Mouse (Mus musculus) heart, embryonic 13.5 days (tissue): ENCODE measurements around the gene Nicn1. TPM values are rescaled to one million over a fixed set of nuclear protein-coding genes. Genes with fewer than 3 reads are reported as not detected.

Source experiments
- ATAC-seq: fragments of 200-750 bp; cut with Nextera tagmentation; 2 replicates; pipeline ENCODE4 v1.8.0; 2017; ENCODE audit warnings: moderate TSS enrichment; ENCODE audit not compliant: insufficient number of reproducible peaks, low FRiP score, low TSS enrichment; ENCODE audit errors: extremely low read depth
- H3K27ac ChIP-seq: fragments of 300-500 bp; sonication (generic); replicated peaks from 2 replicates; pipeline ENCODE4 v1.5.1; 2015; ENCODE audit warnings: moderate library complexity, mild to moderate bottlenecking, inconsistent platforms
- H3K27me3 ChIP-seq: fragments of 300-500 bp; sonication (generic); replicated peaks from 2 replicates; pipeline ENCODE4 v1.6.1; 2015; ENCODE audit warnings: mild to moderate bottlenecking, inconsistent platforms
- H3K36me3 ChIP-seq: fragments of 300-500 bp; sonication (generic); 2 replicates; pipeline ENCODE4 v1.6.1; 2015; ENCODE audit warnings: mild to moderate bottlenecking, inconsistent platforms
- H3K4me1 ChIP-seq: fragments of 300-500 bp; sonication (generic); 2 replicates; pipeline ENCODE4 v1.6.1; 2015; ENCODE audit warnings: inconsistent platforms
- H3K4me2 ChIP-seq: fragments of 300-500 bp; sonication (generic); 2 replicates; pipeline ENCODE4 v1.6.1; 2015; ENCODE audit warnings: inconsistent platforms, mild to moderate bottlenecking, moderate library complexity
- H3K4me3 ChIP-seq: fragments of 300-500 bp; sonication (generic); 2 replicates; pipeline ENCODE4 v1.5.1; 2015; ENCODE audit warnings: moderate library complexity, mild to moderate bottlenecking, inconsistent platforms
- H3K9ac ChIP-seq: fragments of 300-500 bp; sonication (generic); 2 replicates; pipeline ENCODE4 v1.6.1; 2015; ENCODE audit warnings: inconsistent platforms, mild to moderate bottlenecking, moderate library complexity
- H3K9me3 ChIP-seq: fragments of 300-500 bp; sonication (generic); 2 replicates; pipeline ENCODE4 v1.6.1; 2016; ENCODE audit warnings: inconsistent platforms
- WGBS: fragments of 180-500 bp; shearing (Covaris S2); methylation state at CpG from one replicate; pipeline ENCODE4 v1.1.7; 2015; ENCODE audit warnings: mixed read lengths; 5-methylcytosine and 5-hydroxymethylcytosine counted together
- polyA plus RNA-seq: library from polyadenylated mRNA; unstranded; fragments of >200 nt; fragmentation: Nextera tagmentation; extraction: Ambion mirVana; gene quantifications from 2 replicates; pipeline ENCODE4 v1.2.1, GENCODE M21; 2015

Gene Nicn1
- 23.6 and 24.3 TPM in 2 replicates for polyA plus RNA-seq

- peak; percentile 92 for ATAC-seq
- Histone ChIP-seq H3K9me3 (no peaks in the 10 kb centered on the region), H3K9ac (peak within 1 kb of the TSS; percentile 81), H3K27me3 (no peaks in the 10 kb centered on the region), H3K36me3 (peaks cover 14% of the 10 kb centered on the region; the same call in 1 of the 2 replicates), H3K4me2 (peak within 1 kb of the TSS; percentile 72), H3K27ac (peak within 1 kb of the TSS; percentile 58), H3K4me1 (peaks cover 8% of the 10 kb centered on the region), H3K4me3 (peak within 1 kb of the TSS; percentile 63)
- WGBS, result 1% methylated on average over 32 of the region's 32 CpGs
These were observed at the start of gene Nicn1 for GRCm38 (mm10) chr9:108290016-108290750. Gene Nicn1, plus strand, starts transcription at chr9:108290429.

- Histone ChIP-seq H3K27me3 (no peaks in the 10 kb centered on the region), H3K4me3 (no peak overlapping the region), H3K9me3 (no peaks in the 10 kb centered on the region), H3K36me3 (peaks cover 66% of the 10 kb centered on the region), H3K4me1 (peaks cover 23% of the 10 kb centered on the region), H3K4me2 (no peak overlapping the region), H3K9ac (no peak overlapping the region), H3K27ac (no peak overlapping the region)
- 91% methylated on average over 3 of the region's 3 CpGs for WGBS
- ATAC-seq, result no peak
These were observed 45.7 kb upstream of the Nicn1 start for GRCm38 (mm10) chr9:108244540-108244939.

- Histone ChIP-seq H3K9ac (no peak overlapping the region), H3K4me3 (no peak overlapping the region), H3K9me3 (no peaks in the 10 kb centered on the region), H3K27me3 (no peaks in the 10 kb centered on the region), H3K4me2 (no peak overlapping the region), H3K27ac (no peak overlapping the region), H3K4me1 (peaks cover 23% of the 10 kb centered on the region), H3K36me3 (peaks cover 69% of the 10 kb centered on the region)
- no peak for ATAC-seq
- 67% methylated on average over 3 of the region's 3 CpGs for WGBS
These were observed 45.2 kb upstream of the Nicn1 start for GRCm38 (mm10) chr9:108244984-108245383.

- Histone ChIP-seq H3K9ac (no peak overlapping the region; the same call in 1 of the 2 replicates), H3K9me3 (no peaks in the 10 kb centered on the region), H3K36me3 (peaks cover 78% of the 10 kb centered on the region), H3K4me3 (no peak overlapping the region), H3K4me2 (no peak overlapping the region), H3K27me3 (no peaks in the 10 kb centered on the region), H3K4me1 (peaks cover 20% of the 10 kb centered on the region), H3K27ac (0 out of 2 replicates have a peak overlapping the region, but pooled peaks have one; percentile 48)
- 53% methylated on average over 5 of the region's 5 CpGs for WGBS
- no peak for ATAC-seq
These were observed 41.3 kb upstream of the Nicn1 start for GRCm38 (mm10) chr9:108248957-108249356.

- H3K9me3 ChIP-seq, result no peaks in the 10 kb centered on the region
- H3K4me3 ChIP-seq, result no peak overlapping the region
- H3K9ac ChIP-seq, result no peak overlapping the region
- peaks cover 29% of the 10 kb centered on the region for H3K4me1 ChIP-seq
- WGBS, result 82% methylated on average over 6 of the region's 6 CpGs
- peaks cover 55% of the 10 kb centered on the region for H3K36me3 ChIP-seq
- H3K4me2 ChIP-seq, result no peak overlapping the region
- no peaks in the 10 kb centered on the region for H3K27me3 ChIP-seq
- no peak overlapping the region for H3K27ac ChIP-seq
- no peak for ATAC-seq
These were observed 38.4 kb upstream of the Nicn1 start for GRCm38 (mm10) chr9:108251877-108252276.

GRCm38 (mm10) chr9:108252766-108253165 lies 37.5 kb upstream of the Nicn1 start:
- H3K27ac ChIP-seq, result no peak overlapping the region
- H3K36me3 ChIP-seq, result peaks cover 48% of the 10 kb centered on the region
- H3K9ac ChIP-seq, result no peak overlapping the region
- H3K4me2 ChIP-seq, result no peak overlapping the region
- H3K4me1 ChIP-seq, result peaks cover 35% of the 10 kb centered on the region
- H3K4me3 ChIP-seq, result no peak overlapping the region
- no peaks in the 10 kb centered on the region for H3K27me3 ChIP-seq
- no peaks in the 10 kb centered on the region for H3K9me3 ChIP-seq
- ATAC-seq, result no peak
- WGBS, result 65% methylated on average over 7 of the region's 7 CpGs

GRCm38 (mm10) chr9:108260526-108260925 lies 29.7 kb upstream of the Nicn1 start:
- H3K9me3 ChIP-seq, result no peaks in the 10 kb centered on the region
- peak overlapping the region; percentile 83 for H3K4me2 ChIP-seq
- H3K27me3 ChIP-seq, result no peaks in the 10 kb centered on the region
- ATAC-seq, result no peak
- H3K36me3 ChIP-seq, result peaks cover 7% of the 10 kb centered on the region; the same call in 1 of the 2 replicates
- H3K9ac ChIP-seq, result 0 out of 2 replicates have a peak overlapping the region, but pooled peaks have one; percentile 28
- peaks cover 74% of the 10 kb centered on the region for H3K4me1 ChIP-seq
- 0 out of 2 replicates have a peak overlapping the region, but pooled peaks have one; percentile 3 for H3K4me3 ChIP-seq
- WGBS, result 36% methylated on average over 4 of the region's 4 CpGs
- H3K27ac ChIP-seq, result peak overlapping the region; percentile 31; the same call in 1 of the 2 replicates

- Histone ChIP-seq H3K4me3 (peak overlapping the region; percentile 87), H3K36me3 (peaks cover 4% of the 10 kb centered on the region; the same call in 1 of the 2 replicates), H3K27ac (peak overlapping the region; percentile 99), H3K9ac (peak overlapping the region; percentile 96), H3K9me3 (no peaks in the 10 kb centered on the region), H3K4me1 (peaks cover 77% of the 10 kb centered on the region), H3K4me2 (peak overlapping the region; percentile 83), H3K27me3 (no peaks in the 10 kb centered on the region)
- no peak for ATAC-seq
- WGBS, result 34% methylated on average over 7 of the region's 7 CpGs
These were observed 28.4 kb upstream of the Nicn1 start for GRCm38 (mm10) chr9:108261865-108262264.

- peaks cover 4% of the 10 kb centered on the region; the same call in 1 of the 2 replicates for H3K36me3 ChIP-seq
- ATAC-seq, result no peak
- peak overlapping the region; percentile 87 for H3K4me3 ChIP-seq
- H3K27ac ChIP-seq, result peak overlapping the region; percentile 99
- no peaks in the 10 kb centered on the region for H3K9me3 ChIP-seq
- whole genome bisulfite sequencing, result 29% methylated on average over 11 of the region's 11 CpGs
- H3K9ac ChIP-seq, result peak overlapping the region; percentile 96
- peak overlapping the region; percentile 83 for H3K4me2 ChIP-seq
- H3K27me3 ChIP-seq, result no peaks in the 10 kb centered on the region
- peaks cover 75% of the 10 kb centered on the region for H3K4me1 ChIP-seq
These were observed 27.7 kb upstream of the Nicn1 start for GRCm38 (mm10) chr9:108262494-108263049.

- Histone ChIP-seq H3K27ac (peak overlapping the region; percentile 99), H3K4me2 (peak overlapping the region; percentile 83), H3K36me3 (peaks cover 4% of the 10 kb centered on the region; the same call in 1 of the 2 replicates), H3K9me3 (no peaks in the 10 kb centered on the region), H3K27me3 (no peaks in the 10 kb centered on the region), H3K9ac (peak overlapping the region; percentile 96), H3K4me1 (peaks cover 81% of the 10 kb centered on the region), H3K4me3 (peak overlapping the region; percentile 87)
- WGBS, result under 1% methylated on average over 56 of the region's 62 CpGs
- peak; percentile 43 for ATAC-seq
These were observed 27.0 kb upstream of the Nicn1 start for GRCm38 (mm10) chr9:108263131-108263681.

- Histone ChIP-seq H3K4me3 (peak within 1 kb of the TSS; percentile 87), H3K4me1 (peaks cover 83% of the 10 kb centered on the region), H3K4me2 (peak within 1 kb of the TSS; percentile 83), H3K9me3 (no peaks in the 10 kb centered on the region), H3K27me3 (no peaks in the 10 kb centered on the region), H3K27ac (peak within 1 kb of the TSS; percentile 99), H3K9ac (peak within 1 kb of the TSS; percentile 96), H3K36me3 (peaks cover 4% of the 10 kb centered on the region; the same call in 1 of the 2 replicates)
- under 1% methylated on average over 58 of the region's 71 CpGs for WGBS
- peak; percentile 98 for ATAC-seq
These were observed 26.5 kb upstream of the Nicn1 start, which contains the start of gene Dag1 for GRCm38 (mm10) chr9:108263690-108264190. Gene Dag1, minus strand, starts transcription at chr9:108263958.
